Mouse (Mus musculus): ENCODE data around the gene Rbm25.
A peak's percentile ranks its signal among the peaks of the same experiment; 100 is the strongest.
"Not testable (repeated sequence)": the region's sequence is repeated elsewhere in the genome, so short reads cannot be mapped to it uniquely, and the experiment has no call there.

Rbm25 gene

DNA sequence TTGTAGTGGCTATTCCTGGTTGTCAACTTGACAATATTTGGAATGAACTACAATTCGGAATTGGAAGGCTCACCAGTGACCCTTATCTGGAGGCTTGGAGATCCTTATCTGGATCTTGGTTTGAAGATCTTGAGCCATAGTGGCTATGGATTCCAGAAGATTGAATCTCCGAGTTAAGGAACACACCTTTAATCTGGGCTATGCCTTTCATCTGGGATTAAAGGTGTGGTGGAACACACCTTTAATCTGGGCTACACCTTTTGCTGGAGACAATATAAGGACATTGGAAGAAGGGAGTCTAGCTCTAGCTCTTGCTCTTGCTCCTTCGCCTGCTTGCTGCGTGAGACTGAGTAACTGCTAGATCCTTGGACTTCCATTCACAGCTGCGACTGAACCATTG is at the start of gene Rbm25:
Rbm25 (plus strand) TSS at position 301 of the 400 bp plus-strand sequence.
- DNase-seq (ENCODE audit: low read depth, low spot score) = not testable (repeated sequence)

DNA sequence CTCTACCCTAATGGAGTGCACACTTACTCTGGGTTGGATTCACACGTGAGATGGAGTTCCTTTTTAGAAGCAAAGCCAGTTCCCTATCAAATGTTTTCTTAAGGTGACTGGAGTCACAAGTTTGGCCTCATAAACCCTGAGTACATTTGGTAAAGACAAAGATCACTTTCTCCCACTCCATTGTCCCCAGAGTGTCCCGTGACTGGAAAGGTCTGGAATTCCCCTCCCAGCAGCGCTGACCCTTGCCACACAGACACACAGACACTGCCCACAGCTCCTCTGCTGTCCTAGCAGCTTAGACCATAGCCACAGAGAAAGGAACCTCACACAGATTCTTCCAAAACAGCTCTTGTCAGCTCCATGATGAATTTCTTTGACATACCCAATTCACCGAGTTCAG is 48.9 kb upstream of the Rbm25 start:
- DNase-seq (ENCODE audit: low read depth, low spot score) = no peak

DNA sequence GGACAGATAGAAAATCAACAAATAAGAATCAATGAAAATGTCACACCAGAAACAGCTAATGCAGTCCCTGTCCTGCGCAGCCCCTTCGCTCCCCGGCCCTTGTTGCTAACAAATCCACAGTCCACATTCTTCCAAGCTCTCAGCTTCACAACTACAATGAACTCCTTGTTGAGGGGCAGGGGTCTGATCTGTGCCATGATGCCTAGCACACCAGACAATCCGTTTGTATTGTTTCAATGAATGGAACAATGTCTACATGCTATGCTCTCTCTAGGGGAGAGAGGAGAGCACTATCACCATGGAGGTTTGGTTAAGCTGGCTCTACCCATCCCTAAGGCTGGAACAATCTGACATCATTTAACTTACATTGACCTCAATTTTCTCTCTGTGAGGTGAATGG is 48.3 kb upstream of the Rbm25 start:
- peak; percentile 38 for DNase-seq (ENCODE audit: low read depth, low spot score)

- DNase-seq (ENCODE audit: low read depth, low spot score) = no peak
Measured at GRCm38 (mm10) chr12:83586628-83587027, 44.4 kb upstream of the Rbm25 start.

- DNase-seq (ENCODE audit: low read depth, low spot score) = no peak
Measured at GRCm38 (mm10) chr12:83591754-83592501, 39.1 kb upstream of the Rbm25 start.

- peak; percentile 33 for DNase-seq (ENCODE audit: low read depth, low spot score)
Measured at GRCm38 (mm10) chr12:83594454-83595040, 36.5 kb upstream of the Rbm25 start.

- DNase-seq (ENCODE audit: low read depth, low spot score) = no peak
Measured at GRCm38 (mm10) chr12:83596191-83596954, 34.7 kb upstream of the Rbm25 start.

GRCm38 (mm10) chr12:83597025-83597501 is 34.0 kb upstream of the Rbm25 start, which contains the start of gene Zfyve1:
Gene Zfyve1 (minus strand): TSS chr12:83597222.
- DNase-seq (ENCODE audit: low read depth, low spot score) = peak; percentile 99

DNA sequence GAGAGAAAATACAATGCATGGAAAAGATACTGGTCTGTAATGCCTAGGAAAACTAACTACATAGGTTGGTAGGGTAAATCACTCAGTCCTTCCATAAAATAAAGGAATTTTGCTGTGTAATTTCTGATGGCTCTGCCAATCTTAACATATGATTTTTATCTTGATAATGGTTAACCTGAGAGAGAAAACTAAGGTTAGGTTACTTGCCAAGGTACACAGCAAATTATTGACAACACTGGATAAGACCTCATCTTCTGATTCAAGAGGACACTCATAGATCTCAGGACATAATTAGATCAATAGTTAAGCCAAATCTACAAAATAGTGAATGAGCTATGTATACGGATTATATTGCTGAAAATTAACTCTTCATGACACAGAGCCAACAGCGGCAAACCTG is 33.2 kb upstream of the Rbm25 start:
- DNase-seq (ENCODE audit: low read depth, low spot score) = no peak

GRCm38 (mm10) chr12:83602285-83602684 is 28.8 kb upstream of the Rbm25 start:
- no peak for DNase-seq (ENCODE audit: low read depth, low spot score)

GRCm38 (mm10) chr12:83606411-83606810 is 24.6 kb upstream of the Rbm25 start:
- not testable (repeated sequence) for DNase-seq (ENCODE audit: low read depth, low spot score)

DNA sequence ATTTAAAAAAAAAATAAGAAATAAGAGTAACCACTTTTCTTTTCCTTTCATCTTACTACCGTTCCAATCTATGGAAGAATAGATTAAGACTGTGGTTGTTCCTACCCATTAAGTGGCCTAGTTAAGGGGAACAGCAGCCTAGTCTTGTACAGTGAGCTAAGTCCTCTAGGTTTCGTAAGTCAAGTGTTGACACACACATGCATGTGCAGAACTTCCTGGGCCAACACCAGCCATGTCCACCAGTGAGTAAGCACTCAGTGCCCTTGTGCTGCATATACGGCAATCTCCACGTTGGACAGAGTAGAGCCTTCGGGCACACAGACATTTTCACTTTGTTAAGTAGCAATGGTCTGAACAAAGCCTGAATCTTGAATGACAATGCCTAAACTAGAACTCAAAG is 13.8 kb upstream of the Rbm25 start:
- DNase-seq (ENCODE audit: low read depth, low spot score) = no peak

DNA sequence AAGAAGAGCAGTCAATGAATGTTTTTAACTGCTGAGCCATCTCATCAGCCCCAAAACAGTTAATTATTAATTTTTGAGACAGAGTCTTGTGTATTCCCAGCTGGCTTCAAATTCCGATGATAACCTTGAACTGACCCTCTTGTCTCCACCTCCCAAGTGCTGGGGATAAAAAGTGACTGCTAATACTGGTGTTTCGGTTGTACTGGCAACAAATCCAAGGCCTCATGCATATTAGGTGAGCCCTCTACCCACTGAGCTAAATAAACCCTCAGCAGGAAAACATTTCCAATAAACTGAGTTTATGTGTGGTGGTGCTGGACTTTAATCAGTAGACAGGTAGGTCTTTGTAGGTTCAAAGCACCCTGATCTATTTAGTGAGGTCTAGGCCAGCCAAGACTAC is 12.1 kb upstream of the Rbm25 start:
- no peak for DNase-seq (ENCODE audit: low read depth, low spot score)

DNA sequence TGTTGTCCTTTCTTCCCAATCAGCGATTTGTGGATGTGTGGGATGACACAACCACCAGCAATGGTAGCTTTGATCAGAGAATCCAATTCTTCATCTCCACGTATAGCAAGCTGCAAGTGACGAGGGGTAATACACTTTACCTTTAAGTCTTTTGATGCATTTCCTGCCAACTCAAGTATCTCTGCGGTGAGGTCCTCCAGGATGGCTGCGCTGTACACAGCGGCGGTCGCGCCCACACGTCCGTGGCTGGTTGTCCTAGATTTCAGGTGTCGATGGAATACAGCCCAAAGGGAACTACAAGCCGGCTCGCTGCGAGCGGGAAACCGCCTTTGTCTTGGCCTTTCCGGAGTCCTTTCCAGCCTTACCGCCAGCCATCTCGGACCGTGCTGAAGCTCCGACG is 10.3 kb upstream of the Rbm25 start:
- DNase-seq (ENCODE audit: low read depth, low spot score) = not testable (repeated sequence)

GRCm38 (mm10) chr12:83622031-83622755 is 8.8 kb upstream of the Rbm25 start:
- no peak for DNase-seq (ENCODE audit: low read depth, low spot score)

DNA sequence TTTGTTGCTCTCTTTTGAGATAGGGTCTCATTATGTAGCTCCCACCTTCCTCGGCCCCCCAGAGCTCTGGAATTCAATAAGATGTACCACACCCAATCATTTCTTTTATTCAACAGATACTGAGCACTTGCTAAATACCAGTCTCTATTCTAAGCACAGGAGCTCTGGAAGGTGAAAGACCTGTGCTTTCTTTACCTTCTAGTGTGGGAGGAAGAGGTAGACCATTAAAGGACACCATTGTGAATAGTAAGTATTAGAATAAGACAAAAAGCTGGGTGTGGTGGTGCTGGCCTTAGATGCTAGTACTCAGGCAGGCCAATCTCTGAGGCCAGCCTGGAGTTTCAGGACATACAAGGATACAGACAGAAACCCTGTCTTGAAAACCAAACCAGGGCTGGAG is 6.7 kb upstream of the Rbm25 start:
- no peak for DNase-seq (ENCODE audit: low read depth, low spot score)

GRCm38 (mm10) chr12:83631743-83632679 is 975 bp downstream of the Rbm25 start:
- peak; percentile 100 for DNase-seq (ENCODE audit: low read depth, low spot score)

- peak; percentile 23 for DNase-seq (ENCODE audit: low read depth, low spot score)
Measured at GRCm38 (mm10) chr12:83632680-83633025, 1.6 kb downstream of the Rbm25 start.

DNA sequence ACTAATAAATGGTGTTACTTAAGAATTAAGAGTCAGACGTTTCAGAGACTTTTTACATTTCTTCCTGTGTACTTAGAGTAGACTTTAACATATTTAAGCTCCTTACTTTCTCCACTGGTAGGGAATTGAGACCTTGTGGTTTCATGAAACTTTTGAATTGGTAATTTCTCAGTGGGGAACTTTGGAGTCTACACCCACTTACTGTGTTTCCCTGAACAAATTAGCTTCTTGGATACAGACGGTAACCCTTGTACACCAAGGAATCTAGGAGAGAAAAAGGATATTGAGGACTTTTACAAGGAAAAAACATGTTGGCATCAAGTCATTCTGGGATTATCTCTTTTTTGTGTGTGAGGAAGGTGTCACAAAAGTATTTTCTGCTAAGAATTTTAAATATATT is 2.8 kb downstream of the Rbm25 start:
- DNase-seq (ENCODE audit: low read depth, low spot score) = no peak

GRCm38 (mm10) chr12:83641233-83641632 is 10.2 kb downstream of the Rbm25 start:
- DNase-seq (ENCODE audit: low read depth, low spot score) = no peak

- DNase-seq (ENCODE audit: low read depth, low spot score) = no peak
Measured at GRCm38 (mm10) chr12:83643116-83643515, 12.1 kb downstream of the Rbm25 start.
